Mouse (Mus musculus) intestine, embryonic 16.5 days (tissue): ENCODE measurements around the gene Fabp6. TPM values are rescaled to one million over a fixed set of nuclear protein-coding genes. Genes with fewer than 3 reads are reported as not detected.

Experiments
- polyA plus RNA-seq: library from polyadenylated mRNA; unstranded; fragments of >200 nt; fragmentation: Nextera tagmentation; extraction: Ambion mirVana; gene quantifications from 2 replicates; pipeline ENCODE4 v1.2.1, GENCODE M21; 2015

Fabp6 gene
- polyA plus RNA-seq, 1 experiment from 2014 or later, result 2.4 TPM

Other genes with a start within 250 kb of the Fabp6 start
- 61.2 and 65.5 TPM in 2 replicates for gene Pttg1, start 175.3 kb downstream of the Fabp6 start, polyA plus RNA-seq
- gene Slu7, start 167.8 kb downstream of the Fabp6 start, polyA plus RNA-seq, result 41.7 and 46.8 TPM in 2 replicates
- 7.0 and 7.2 TPM in 2 replicates for gene C1qtnf2, start 127.3 kb downstream of the Fabp6 start, polyA plus RNA-seq
- gene Ccnjl, start 72.8 kb downstream of the Fabp6 start, polyA plus RNA-seq, result 14.6 and 15.0 TPM in 2 replicates
- 4.1 and 5.0 TPM in 2 replicates for gene 4933415A04Rik, start 14.5 kb downstream of the Fabp6 start, polyA plus RNA-seq
- gene Pwwp2a, start 80.5 kb upstream of the Fabp6 start, polyA plus RNA-seq, result 7.6 and 8.6 TPM in 2 replicates
- 50.7 and 53.7 TPM in 2 replicates for gene Ttc1, start 146.5 kb upstream of the Fabp6 start, polyA plus RNA-seq